Mouse (Mus musculus): ENCODE measurements around the gene Tff3. TPM values are rescaled to one million over a fixed set of nuclear protein-coding genes. Genes with fewer than 3 reads are reported as not detected.

Tff3 gene
- total and polyA plus RNA-seq, 3 experiments = not detected

DNA sequence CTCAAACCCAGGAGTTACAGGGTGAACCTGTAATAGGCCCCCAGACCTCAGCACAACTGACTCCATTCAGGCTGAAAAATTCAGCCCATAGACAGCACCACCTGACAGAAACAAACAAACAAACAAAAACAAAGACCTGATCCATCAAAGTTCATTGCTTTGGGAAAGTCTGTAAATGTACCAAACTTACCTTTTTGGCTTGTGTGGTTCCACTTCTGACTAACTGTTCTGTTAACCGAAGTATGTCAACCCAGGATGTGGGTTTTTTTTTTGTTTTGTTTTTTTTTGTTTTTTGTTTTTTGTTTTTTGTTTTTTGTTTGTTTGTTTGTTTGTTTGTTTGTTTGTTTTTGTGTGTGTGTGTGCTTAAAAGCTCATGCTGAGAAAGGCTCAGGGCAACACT, 7.4 kb upstream of the Tff3 start:
- no peak overlapping the region for H3K27ac ChIP-seq (ENCODE audit: insufficient read depth, low read depth)
- DNase-seq (ENCODE audit: extremely low read depth) = no peak

DNA sequence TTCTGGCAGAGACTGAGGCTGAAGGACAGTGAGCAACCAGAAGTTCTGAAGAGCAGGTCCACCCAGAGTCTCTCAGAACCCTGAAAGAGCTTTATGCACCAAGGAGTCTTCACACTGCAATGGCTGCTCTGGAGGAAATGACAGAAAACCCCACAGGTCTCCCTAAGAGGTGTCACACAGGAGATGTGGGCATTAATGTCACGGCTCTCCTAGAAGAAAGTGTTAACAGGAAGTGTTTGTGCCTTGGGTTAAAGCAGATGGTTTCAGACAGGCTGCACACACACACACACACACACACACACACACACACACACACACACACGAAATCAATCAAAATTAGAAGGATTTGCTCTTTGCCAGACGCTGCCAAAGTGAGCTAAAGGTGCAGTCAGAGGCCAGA, 6.8 kb upstream of the Tff3 start:
- Histone ChIP-seq H3K9ac (ENCODE audit: insufficient read depth, low read depth) (no peak overlapping the region), H3K4me2 (ENCODE audit: insufficient read depth, low read depth, poor library complexity, severe bottlenecking) (no peak overlapping the region), H3K9me3 (replicated peaks; ENCODE audit: low read length) (no peaks in the 10 kb centered on the region), H3K4me3 (replicated peaks in 1 of 3; ENCODE audit: low read depth in 2 of 3, low read length in 2 of 3, poor library complexity in 1 of 3) (no peak overlapping the region), H3K27me3 (replicated peaks) (peaks cover 15% of the 10 kb centered on the region), H3K4me1 (ENCODE audit: control insufficient read depth in 1 of 2, insufficient read depth in 2 of 2) (peaks cover 4% of the 10 kb centered on the region in 2 experiments; a peak in 2 of 4 replicates), H3K27ac (ENCODE audit: insufficient read depth, low read depth) (no peak overlapping the region), H3K79me2 (replicated peaks; ENCODE audit: control insufficient read depth, extremely low read depth, insufficient read depth, poor library complexity, severe bottlenecking) (no peaks in the 10 kb centered on the region; the same call in 1 of the 2 replicates), H3K36me3 (replicated peaks in 1 of 2; ENCODE audit: control insufficient read depth in 1 of 2, insufficient read depth in 1 of 2, low read length in 1 of 2) (no peaks in the 10 kb centered on the region)
- dilution Hi-C loops (cut with MboI; ENCODE audit: extremely low pct_ligation_motif_present, extremely low pct_unique_long_range_greater_than_20kb, low sequenced_read_pairs) (no loop called here), in situ Hi-C loops (cut with MboI; ENCODE audit: low pct_ligation_motif_present, low pct_unique_long_range_greater_than_20kb, low sequenced_read_pairs) (no loop called here)
- no peak for TF ChIP-seq TBP (conservative IDR thresholded peaks at IDR 0.05; ENCODE audit: low read depth, low read length)
- TF ChIP-seq USF2 (conservative IDR thresholded peaks at IDR 0.05; ENCODE audit: low read depth, low read length) = no peak
- no peak for TF ChIP-seq CTCF (conservative IDR thresholded peaks at IDR 0.05 in 1 of 2, IDR thresholded peaks at IDR 0.05 in 1 of 2; ENCODE audit: low read depth in 2 of 2, low read length in 2 of 2)
- TF ChIP-seq E2F4 (IDR thresholded peaks at IDR 0.05; ENCODE audit: insufficient replicate concordance, low read depth, low read length) = no peak
- no peak for TF ChIP-seq SMC3 (IDR thresholded peaks at IDR 0.05; ENCODE audit: low read depth, low read length)
- no peak for TF ChIP-seq UBTF (IDR thresholded peaks at IDR 0.05; ENCODE audit: low read depth, low read length)
- no peak for TF ChIP-seq TCF12 (IDR thresholded peaks at IDR 0.05; ENCODE audit: low read depth, low read length)
- no peak for TF ChIP-seq NRF1 (IDR thresholded peaks at IDR 0.05; ENCODE audit: low read depth, low read length)
- no peak for TF ChIP-seq ZNF384 (IDR thresholded peaks at IDR 0.05; ENCODE audit: low read depth, low read length)
- TF ChIP-seq MYC (IDR thresholded peaks at IDR 0.05; ENCODE audit: low read depth, low read length) = no peak
- no peak for TF ChIP-seq NELFE (IDR thresholded peaks at IDR 0.05; ENCODE audit: low read depth, low read length)
- TF ChIP-seq GABPA (IDR thresholded peaks at IDR 0.05; ENCODE audit: insufficient replicate concordance, low read depth, low read length) = no peak
- TF ChIP-seq ZKSCAN1 (IDR thresholded peaks at IDR 0.05; ENCODE audit: borderline replicate concordance, low read depth, low read length) = no peak
- no peak for TF ChIP-seq JUND (conservative IDR thresholded peaks at IDR 0.05; ENCODE audit: low read depth, low read length)
- no peak for TF ChIP-seq IRF4 (IDR thresholded peaks at IDR 0.05; ENCODE audit: low read depth, low read length)
- TF ChIP-seq MAX (IDR thresholded peaks at IDR 0.05; ENCODE audit: low read length) = no peak
- TF ChIP-seq HCFC1 (IDR thresholded peaks at IDR 0.05; ENCODE audit: low read depth, low read length) = no peak
- TF ChIP-seq ZMIZ1 (IDR thresholded peaks at IDR 0.05; ENCODE audit: low read depth, low read length) = no peak
- DNase-seq (ENCODE audit: extremely low read depth) = no peak

More for the DNA sequence above, 7.4 kb upstream of the Tff3 start:
- Histone ChIP-seq H3K4me1 (ENCODE audit: control insufficient read depth in 1 of 2, insufficient read depth in 2 of 2) (peaks cover 4% of the 10 kb centered on the region in 2 experiments; a peak in 2 of 4 replicates), H3K4me2 (ENCODE audit: insufficient read depth, low read depth, poor library complexity, severe bottlenecking) (no peak overlapping the region), H3K27me3 (replicated peaks) (peaks cover 12% of the 10 kb centered on the region), H3K4me3 (replicated peaks in 1 of 3; ENCODE audit: low read depth in 2 of 3, low read length in 2 of 3, poor library complexity in 1 of 3) (no peak overlapping the region), H3K9me3 (replicated peaks; ENCODE audit: low read length) (no peaks in the 10 kb centered on the region), H3K79me2 (replicated peaks; ENCODE audit: control insufficient read depth, extremely low read depth, insufficient read depth, poor library complexity, severe bottlenecking) (no peaks in the 10 kb centered on the region; the same call in 1 of the 2 replicates), H3K36me3 (replicated peaks in 1 of 2; ENCODE audit: control insufficient read depth in 1 of 2, insufficient read depth in 1 of 2, low read length in 1 of 2) (no peaks in the 10 kb centered on the region), H3K9ac (ENCODE audit: insufficient read depth, low read depth) (no peak overlapping the region)
- in situ Hi-C loops (cut with MboI; ENCODE audit: low pct_ligation_motif_present, low pct_unique_long_range_greater_than_20kb, low sequenced_read_pairs) (no loop called here), dilution Hi-C loops (cut with MboI; ENCODE audit: extremely low pct_ligation_motif_present, extremely low pct_unique_long_range_greater_than_20kb, low sequenced_read_pairs) (no loop called here)
- TF ChIP-seq CHD1 (IDR thresholded peaks at IDR 0.05; ENCODE audit: low read depth, low read length) = no peak
- TF ChIP-seq MAX (IDR thresholded peaks at IDR 0.05; ENCODE audit: low read length) = no peak
- no peak for TF ChIP-seq MXI1 (IDR thresholded peaks at IDR 0.05; ENCODE audit: low read depth, low read length)
- TF ChIP-seq MAZ (IDR thresholded peaks at IDR 0.05; ENCODE audit: low read depth, low read length) = no peak
- no peak for TF ChIP-seq TCF12 (IDR thresholded peaks at IDR 0.05; ENCODE audit: low read depth, low read length)
- TF ChIP-seq POLR2AphosphoS2 (IDR thresholded peaks at IDR 0.05; ENCODE audit: low read depth, low read length) = no peak
- no peak for TF ChIP-seq E2F4 (IDR thresholded peaks at IDR 0.05; ENCODE audit: insufficient replicate concordance, low read depth, low read length)
- no peak for TF ChIP-seq RCOR1 (conservative IDR thresholded peaks at IDR 0.05; ENCODE audit: low read depth, low read length)
- TF ChIP-seq EP300 (IDR thresholded peaks at IDR 0.05; ENCODE audit: low read length) = no peak
- no peak for TF ChIP-seq SMC3 (IDR thresholded peaks at IDR 0.05; ENCODE audit: low read depth, low read length)
- no peak for TF ChIP-seq ELF1 (IDR thresholded peaks at IDR 0.05; ENCODE audit: low read depth, low read length)
- TF ChIP-seq PAX5 (IDR thresholded peaks at IDR 0.05; ENCODE audit: low read length) = no peak
- no peak for TF ChIP-seq HCFC1 (IDR thresholded peaks at IDR 0.05; ENCODE audit: low read depth, low read length)

Data from CH12.LX (cell line).